Mouse (Mus musculus) adrenal gland, adult 2 months (tissue): ENCODE data around the gene Slc12a7. TPM values are rescaled to one million over a fixed set of nuclear protein-coding genes. Genes with fewer than 3 reads are reported as not detected.

Experiments used
- DNase-seq: peaks from one replicate; pipeline ENCODE4 v3.0.0; 2021
- polyA plus RNA-seq: library from polyadenylated mRNA; depleted of rRNA; stranded (reverse); fragments of >200 nt; gene quantifications from 2 replicates; pipeline ENCODE4 v1.2.3, GENCODE M21; 2012
- total RNA-seq, 2 experiments: library from RNA; stranded (reverse); gene quantifications; 2 replicates each; pipeline ENCODE4 v1.2.3; 2021

Gene Slc12a7
- total and polyA plus RNA-seq, 3 experiments = 29.3 to 50.5 (median 49.3) TPM

- peak; percentile 97 for DNase-seq
These were observed 30.8 kb downstream of the Slc12a7 start for GRCm38 (mm10) chr13:73763439-73764255.

GRCm38 (mm10) chr13:73764256-73764775 is 31.4 kb downstream of the Slc12a7 start:
- peak; percentile 56 for DNase-seq

GRCm38 (mm10) chr13:73765393-73765792 is 32.5 kb downstream of the Slc12a7 start:
- no peak for DNase-seq

GRCm38 (mm10) chr13:73767224-73767623 is 34.3 kb downstream of the Slc12a7 start:
- DNase-seq = no peak

GRCm38 (mm10) chr13:73767754-73768153 is 34.9 kb downstream of the Slc12a7 start:
- no peak for DNase-seq

- DNase-seq = no peak
These were observed 35.4 kb downstream of the Slc12a7 start for GRCm38 (mm10) chr13:73768311-73768710.

GRCm38 (mm10) chr13:73769916-73770682 is 37.2 kb downstream of the Slc12a7 start:
- DNase-seq = no peak

- DNase-seq = no peak
These were observed 38.2 kb downstream of the Slc12a7 start for GRCm38 (mm10) chr13:73771131-73771530.

- no peak for DNase-seq
These were observed 39.8 kb downstream of the Slc12a7 start for GRCm38 (mm10) chr13:73772655-73773054.

- DNase-seq = peak; percentile 71
These were observed 40.8 kb downstream of the Slc12a7 start for GRCm38 (mm10) chr13:73773519-73774205.

GRCm38 (mm10) chr13:73775786-73776185 is 42.9 kb downstream of the Slc12a7 start:
- DNase-seq = peak; percentile 51

GRCm38 (mm10) chr13:73777578-73777977 is 44.7 kb downstream of the Slc12a7 start:
- no peak for DNase-seq

GRCm38 (mm10) chr13:73782486-73782885 is 49.6 kb downstream of the Slc12a7 start:
- DNase-seq = no peak

- DNase-seq = peak; percentile 26
These were observed 59.3 kb downstream of the Slc12a7 start for GRCm38 (mm10) chr13:73792176-73792575.

- no peak for DNase-seq
These were observed 60.3 kb downstream of the Slc12a7 start for GRCm38 (mm10) chr13:73793171-73793570.

- DNase-seq = no peak
These were observed 66.2 kb downstream of the Slc12a7 start for GRCm38 (mm10) chr13:73799110-73799509.

- DNase-seq = peak; percentile 88
These were observed 70.7 kb downstream of the Slc12a7 start for GRCm38 (mm10) chr13:73803450-73804178.

- no peak for DNase-seq
These were observed 72.0 kb downstream of the Slc12a7 start for GRCm38 (mm10) chr13:73804914-73805313.

GRCm38 (mm10) chr13:73812936-73813335 is 80.0 kb downstream of the Slc12a7 start:
- no peak for DNase-seq

GRCm38 (mm10) chr13:73814181-73814580 is 81.3 kb downstream of the Slc12a7 start:
- no peak for DNase-seq

- DNase-seq = no peak
These were observed 83.4 kb downstream of the Slc12a7 start for GRCm38 (mm10) chr13:73816338-73816737.

- no peak for DNase-seq
These were observed 86.0 kb downstream of the Slc12a7 start for GRCm38 (mm10) chr13:73818921-73819320.
